Mouse (Mus musculus): ENCODE data around the gene Klf9. TPM values are rescaled to one million over a fixed set of nuclear protein-coding genes. Genes with fewer than 3 reads are reported as not detected.

Klf9 gene
- polyA plus RNA-seq, 1 experiment from 2014 or later: 17.2 TPM

GRCm38 (mm10) chr19:23166550-23167284 is 25.7 kb downstream of the Klf9 start:
- ATAC-seq (peak; percentile 30; the same call in 1 of the 2 replicates), DNase-seq (no peak)
- no peak overlapping the region for H3K4me2 ChIP-seq (ENCODE audit: low read depth, low read length)
- peaks cover 3% of the 10 kb centered on the region; the same call in 1 of the 2 replicates for H3K4me1 ChIP-seq (ENCODE audit: insufficient read depth)
- 78% methylated on average over 11 of the region's 11 CpGs for WGBS (ENCODE audit: insufficient replicate concordance)
- no peak overlapping the region for H3K4me3 ChIP-seq (ENCODE audit: low read depth, low read length)
- TF ChIP-seq CTCF (IDR thresholded peaks at IDR 0.05; ENCODE audit: low read depth) (no peak), EP300 (IDR thresholded peaks at IDR 0.05; ENCODE audit: low read depth) (no peak)
- no peaks in the 10 kb centered on the region for H3K27me3 ChIP-seq (ENCODE audit: insufficient read depth, low read length)
- no peak overlapping the region for H3K9ac ChIP-seq (replicated peaks)
- no peak overlapping the region for H3K27ac ChIP-seq (ENCODE audit: low read depth)
- no peaks in the 10 kb centered on the region for H3K9me3 ChIP-seq (ENCODE audit: low read length)
- H3K36me3 ChIP-seq (replicated peaks; ENCODE audit: insufficient read depth, low read length): peaks cover 10% of the 10 kb centered on the region; the same call in 1 of the 2 replicates

DNA sequence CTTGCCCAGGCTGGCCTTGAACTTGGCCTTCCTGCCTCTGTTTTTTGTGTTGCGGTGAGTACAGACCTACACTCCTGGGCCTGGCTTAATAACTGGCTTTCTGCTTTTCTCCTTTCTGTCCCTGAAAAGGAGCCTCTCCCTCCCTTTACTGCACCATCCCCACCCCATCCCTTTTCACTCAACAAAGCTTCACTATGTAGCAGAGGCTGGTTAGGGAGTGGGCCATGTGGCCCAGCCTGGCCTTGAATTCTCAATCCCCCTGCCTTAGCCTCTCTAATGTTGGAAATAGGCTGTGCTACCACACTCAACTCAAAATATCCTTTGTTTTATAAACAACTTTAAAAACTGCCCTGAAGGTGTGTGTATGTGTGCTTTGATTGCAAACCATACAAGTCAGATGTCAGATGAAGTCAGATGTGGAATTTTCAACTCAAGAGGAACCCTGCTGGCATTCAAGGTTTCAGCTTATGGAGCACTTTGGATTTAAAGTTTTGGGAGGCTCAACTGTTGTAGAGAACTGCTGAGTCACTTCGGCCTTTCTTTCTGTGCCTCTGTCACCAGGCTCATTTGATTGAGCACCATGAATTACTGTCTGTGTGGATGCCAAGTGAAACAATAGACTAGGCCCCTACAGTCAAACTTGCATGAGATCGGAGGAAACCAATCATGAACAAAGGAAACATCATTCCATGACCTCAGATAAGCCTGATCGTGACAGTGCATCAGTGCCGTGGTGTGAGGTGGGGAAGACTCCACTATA is 28.1 kb downstream of the Klf9 start:
- H3K9me3 ChIP-seq (ENCODE audit: low read length): no peaks in the 10 kb centered on the region
- 72% methylated on average over 5 of the region's 5 CpGs for WGBS (ENCODE audit: insufficient replicate concordance)
- DNase-seq (no peak), ATAC-seq (no peak)
- H3K36me3 ChIP-seq (replicated peaks; ENCODE audit: insufficient read depth, low read length): peaks cover 10% of the 10 kb centered on the region; the same call in 1 of the 2 replicates
- no peaks in the 10 kb centered on the region for H3K27me3 ChIP-seq (ENCODE audit: insufficient read depth, low read length)
- no peak overlapping the region for H3K4me2 ChIP-seq (ENCODE audit: low read depth, low read length)
- no peak overlapping the region for H3K27ac ChIP-seq (ENCODE audit: low read depth)
- H3K4me1 ChIP-seq (ENCODE audit: insufficient read depth): no peaks in the 10 kb centered on the region
- H3K9ac ChIP-seq (replicated peaks): no peak overlapping the region
- no peak overlapping the region for H3K4me3 ChIP-seq (ENCODE audit: low read depth, low read length)
- TF ChIP-seq CTCF (IDR thresholded peaks at IDR 0.05; ENCODE audit: low read depth) (no peak), EP300 (IDR thresholded peaks at IDR 0.05; ENCODE audit: low read depth) (no peak)

- H3K9me3 ChIP-seq (ENCODE audit: low read length): no peaks in the 10 kb centered on the region
- no peak overlapping the region for H3K4me2 ChIP-seq (ENCODE audit: low read depth, low read length)
- TF ChIP-seq CTCF (IDR thresholded peaks at IDR 0.05; ENCODE audit: low read depth): no peak
- no peak for TF ChIP-seq EP300 (IDR thresholded peaks at IDR 0.05; ENCODE audit: low read depth)
- H3K27me3 ChIP-seq (ENCODE audit: insufficient read depth, low read length): no peaks in the 10 kb centered on the region
- peak; percentile 48 for ATAC-seq
- H3K27ac ChIP-seq (ENCODE audit: low read depth): no peak overlapping the region
- H3K9ac ChIP-seq (replicated peaks): no peak overlapping the region
- H3K4me3 ChIP-seq (ENCODE audit: low read depth, low read length): no peak overlapping the region
- peaks cover 10% of the 10 kb centered on the region; the same call in 1 of the 2 replicates for H3K36me3 ChIP-seq (replicated peaks; ENCODE audit: insufficient read depth, low read length)
- 77% methylated on average over 2 of the region's 2 CpGs for WGBS (ENCODE audit: insufficient replicate concordance)
- DNase-seq: no peak
- no peaks in the 10 kb centered on the region for H3K4me1 ChIP-seq (ENCODE audit: insufficient read depth)
These were observed 28.6 kb downstream of the Klf9 start for GRCm38 (mm10) chr19:23169659-23170050.

DNA sequence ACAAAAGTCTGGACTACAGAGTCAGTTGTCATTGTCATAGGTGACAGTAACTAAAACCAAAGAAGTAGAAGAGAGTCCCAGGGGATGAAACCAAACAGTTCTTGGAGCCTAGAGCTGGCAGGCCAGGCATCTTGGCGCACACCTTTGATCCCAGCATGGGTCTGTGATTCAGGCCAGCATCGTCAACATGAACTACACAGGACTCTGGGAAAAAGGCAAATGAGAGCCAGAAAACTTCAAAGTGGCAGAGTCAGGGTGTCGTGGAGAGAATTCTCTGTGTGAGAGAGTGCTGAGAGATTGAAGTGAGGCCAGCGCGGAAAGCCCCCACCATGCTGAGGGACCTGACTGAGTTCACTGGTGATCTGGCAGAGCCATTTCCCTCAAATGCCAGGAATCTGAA is 29.4 kb downstream of the Klf9 start:
- Histone ChIP-seq H3K9ac (replicated peaks) (no peak overlapping the region), H3K27me3 (ENCODE audit: insufficient read depth, low read length) (no peaks in the 10 kb centered on the region), H3K4me1 (ENCODE audit: insufficient read depth) (no peaks in the 10 kb centered on the region), H3K4me2 (ENCODE audit: low read depth, low read length) (no peak overlapping the region), H3K36me3 (replicated peaks; ENCODE audit: insufficient read depth, low read length) (peaks cover 6% of the 10 kb centered on the region; the same call in 1 of the 2 replicates), H3K27ac (ENCODE audit: low read depth) (no peak overlapping the region), H3K4me3 (ENCODE audit: low read depth, low read length) (no peak overlapping the region), H3K9me3 (ENCODE audit: low read length) (no peaks in the 10 kb centered on the region)
- ATAC-seq: no peak
- no peak for TF ChIP-seq CTCF (IDR thresholded peaks at IDR 0.05; ENCODE audit: low read depth)
- no peak for TF ChIP-seq EP300 (IDR thresholded peaks at IDR 0.05; ENCODE audit: low read depth)
- no peak for DNase-seq
- WGBS (ENCODE audit: insufficient replicate concordance): 88% methylated on average over 5 of the region's 5 CpGs

GRCm38 (mm10) chr19:23171136-23171535 is 30.1 kb downstream of the Klf9 start:
- Histone ChIP-seq H3K4me3 (ENCODE audit: low read depth, low read length) (no peak overlapping the region), H3K9me3 (ENCODE audit: low read length) (no peaks in the 10 kb centered on the region), H3K4me1 (ENCODE audit: insufficient read depth) (no peaks in the 10 kb centered on the region), H3K27ac (ENCODE audit: low read depth) (no peak overlapping the region), H3K27me3 (ENCODE audit: insufficient read depth, low read length) (no peaks in the 10 kb centered on the region), H3K36me3 (replicated peaks; ENCODE audit: insufficient read depth, low read length) (0 out of 2 replicates have a peak, but pooled peaks cover under 1% of the 10 kb centered on the region), H3K9ac (replicated peaks) (no peak overlapping the region), H3K4me2 (ENCODE audit: low read depth, low read length) (no peak overlapping the region)
- DNase-seq (no peak), ATAC-seq (no peak)
- WGBS (ENCODE audit: insufficient replicate concordance): 97% methylated on average over 2 of the region's 2 CpGs
- TF ChIP-seq CTCF (IDR thresholded peaks at IDR 0.05; ENCODE audit: low read depth) (no peak), EP300 (IDR thresholded peaks at IDR 0.05; ENCODE audit: low read depth) (no peak)

DNA sequence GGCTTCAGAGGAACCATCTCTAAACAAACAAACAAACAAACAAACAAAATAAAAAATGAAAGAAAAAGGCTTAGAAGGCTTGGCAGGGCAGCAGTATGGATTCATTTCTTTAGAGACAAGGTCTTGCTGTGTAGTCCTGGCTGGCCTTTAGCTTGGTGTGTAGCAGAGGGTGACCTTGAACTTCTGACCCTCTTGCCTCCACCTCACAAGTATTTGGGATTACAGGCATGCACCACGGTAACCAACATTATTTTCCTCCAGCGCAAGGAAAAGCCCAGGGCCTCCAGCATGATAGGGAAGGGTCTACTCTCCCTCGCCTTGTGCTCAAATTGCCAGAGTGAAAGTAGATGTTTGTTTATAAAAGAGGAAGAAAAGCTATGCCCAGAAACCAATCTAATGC is 34.1 kb downstream of the Klf9 start:
- Histone ChIP-seq H3K27me3 (ENCODE audit: insufficient read depth, low read length) (no peaks in the 10 kb centered on the region), H3K9ac (replicated peaks) (no peak overlapping the region), H3K4me1 (ENCODE audit: insufficient read depth) (no peaks in the 10 kb centered on the region), H3K27ac (ENCODE audit: low read depth) (no peak overlapping the region), H3K36me3 (replicated peaks; ENCODE audit: insufficient read depth, low read length) (no peaks in the 10 kb centered on the region), H3K4me3 (ENCODE audit: low read depth, low read length) (no peak overlapping the region), H3K4me2 (ENCODE audit: low read depth, low read length) (no peak overlapping the region), H3K9me3 (ENCODE audit: low read length) (no peaks in the 10 kb centered on the region)
- DNase-seq: no peak
- WGBS (ENCODE audit: insufficient replicate concordance): 78% methylated on average over 3 of the region's 3 CpGs
- TF ChIP-seq CTCF (IDR thresholded peaks at IDR 0.05; ENCODE audit: low read depth): no peak
- TF ChIP-seq EP300 (IDR thresholded peaks at IDR 0.05; ENCODE audit: low read depth): no peak
- no peak for ATAC-seq
